Mouse (Mus musculus) midbrain, embryonic 13.5 days (tissue): Measurements from ENCODE around the gene Jtb. TPM values are rescaled to one million over a fixed set of nuclear protein-coding genes. Genes with fewer than 3 reads are reported as not detected.

Source experiments
- ATAC-seq: fragments of 200-750 bp; cut with Nextera tagmentation; 2 replicates; pipeline ENCODE4 v1.8.0; 2017; ENCODE audit warnings: mild to moderate bottlenecking, moderate TSS enrichment, moderate library complexity
- H3K27ac ChIP-seq: fragments of 300-500 bp; sonication (generic); 2 replicates; pipeline ENCODE4 v1.5.1; 2015; ENCODE audit warnings: inconsistent platforms, mild to moderate bottlenecking, moderate library complexity
- H3K27me3 ChIP-seq: fragments of 300-500 bp; sonication (generic); 2 replicates; pipeline ENCODE4 v1.6.1; 2015; ENCODE audit warnings: mild to moderate bottlenecking, inconsistent platforms
- H3K36me3 ChIP-seq: fragments of 300-500 bp; sonication (generic); 2 replicates; pipeline ENCODE4 v1.6.1; 2015; ENCODE audit warnings: mild to moderate bottlenecking, inconsistent platforms
- H3K4me1 ChIP-seq: fragments of 300-500 bp; sonication (generic); replicated peaks from 2 replicates; pipeline ENCODE4 v1.6.1; 2015; ENCODE audit warnings: inconsistent platforms
- H3K4me2 ChIP-seq: fragments of 300-500 bp; sonication (generic); replicated peaks from 2 replicates; pipeline ENCODE4 v1.6.1; 2015; ENCODE audit warnings: moderate library complexity, mild to moderate bottlenecking, inconsistent platforms
- H3K4me3 ChIP-seq: fragments of 300-500 bp; sonication (generic); replicated peaks from 2 replicates; pipeline ENCODE4 v1.5.1; 2015; ENCODE audit warnings: mild to moderate bottlenecking, inconsistent platforms
- H3K9ac ChIP-seq: fragments of 300-500 bp; sonication (generic); replicated peaks from 2 replicates; pipeline ENCODE4 v1.6.1; 2015; ENCODE audit warnings: mild to moderate bottlenecking, inconsistent platforms
- H3K9me3 ChIP-seq: fragments of 300-500 bp; sonication (generic); 2 replicates; pipeline ENCODE4 v1.6.1; 2016; ENCODE audit warnings: mild to moderate bottlenecking, inconsistent platforms
- WGBS: fragments of 180-500 bp; shearing (Covaris S2); methylation state at CpG from one replicate; pipeline ENCODE4 v1.1.7; 2015; 5-methylcytosine and 5-hydroxymethylcytosine counted together
- microRNA-seq: library from miRNA; unstranded; fragments of <30 nt; microRNA quantifications from one replicate; pipeline ENCODE4, GENCODE M21; 2016
- polyA plus RNA-seq: library from polyadenylated mRNA; unstranded; fragments of >200 nt; fragmentation: Nextera tagmentation; extraction: Ambion mirVana; gene quantifications from 2 replicates; pipeline ENCODE4 v1.2.1, GENCODE M21; 2015

The Jtb gene
- polyA plus RNA-seq, 1 experiment from 2014 or later = 97.6 TPM

DNA sequence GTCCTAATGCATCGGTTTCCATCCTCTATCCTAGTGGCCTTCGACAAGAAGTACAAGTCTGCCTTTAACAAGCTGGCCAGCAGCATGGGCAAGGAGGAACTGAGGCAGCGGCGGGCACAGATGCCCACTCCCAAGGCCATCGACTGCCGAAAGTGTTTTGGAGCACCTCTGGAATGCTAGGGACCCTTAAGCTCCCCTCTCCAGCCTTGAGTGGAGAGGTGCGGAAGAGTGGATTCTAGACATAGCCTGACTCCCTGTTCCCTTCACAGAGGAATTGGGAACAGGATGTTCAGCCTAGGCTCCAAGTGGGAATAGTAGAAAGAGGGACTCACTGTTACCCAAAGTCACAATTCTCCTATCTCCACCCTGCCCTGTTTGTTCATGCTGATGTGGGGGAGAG lies 48.3 kb downstream of the Jtb start:
- Histone ChIP-seq H3K27me3 (no peaks in the 10 kb centered on the region), H3K4me1 (no peaks in the 10 kb centered on the region), H3K9ac (no peak overlapping the region), H3K27ac (no peak overlapping the region), H3K36me3 (peaks cover 65% of the 10 kb centered on the region), H3K4me2 (no peak overlapping the region), H3K4me3 (no peak overlapping the region), H3K9me3 (no peaks in the 10 kb centered on the region)
- no peak for ATAC-seq
- 93% methylated on average over 7 of the region's 7 CpGs for WGBS

DNA sequence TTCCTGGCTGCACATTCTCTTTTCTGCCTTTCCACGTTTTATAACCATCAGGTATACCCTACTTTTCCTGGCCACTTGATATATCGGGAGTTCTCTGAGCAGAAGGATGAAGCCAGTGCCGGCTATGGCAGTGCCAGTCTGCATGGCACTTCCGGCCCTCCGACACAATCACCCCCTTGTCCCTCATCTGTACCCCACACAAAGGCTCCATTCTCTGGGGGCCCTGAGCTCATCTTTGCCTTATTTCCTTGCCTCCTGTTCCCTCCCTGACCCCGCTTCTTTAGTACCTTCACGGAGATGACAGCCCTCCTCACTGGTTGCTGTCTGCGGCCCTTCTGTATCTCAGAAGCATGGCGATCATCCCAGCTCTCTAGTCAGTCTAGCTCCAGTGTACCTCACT lies 49.3 kb downstream of the Jtb start:
- Histone ChIP-seq H3K9me3 (no peaks in the 10 kb centered on the region), H3K4me2 (no peak overlapping the region), H3K4me3 (no peak overlapping the region), H3K9ac (no peak overlapping the region), H3K36me3 (peaks cover 56% of the 10 kb centered on the region), H3K27ac (no peak overlapping the region), H3K4me1 (no peaks in the 10 kb centered on the region), H3K27me3 (no peaks in the 10 kb centered on the region)
- no peak for ATAC-seq
- 94% methylated on average over 9 of the region's 9 CpGs for WGBS

DNA sequence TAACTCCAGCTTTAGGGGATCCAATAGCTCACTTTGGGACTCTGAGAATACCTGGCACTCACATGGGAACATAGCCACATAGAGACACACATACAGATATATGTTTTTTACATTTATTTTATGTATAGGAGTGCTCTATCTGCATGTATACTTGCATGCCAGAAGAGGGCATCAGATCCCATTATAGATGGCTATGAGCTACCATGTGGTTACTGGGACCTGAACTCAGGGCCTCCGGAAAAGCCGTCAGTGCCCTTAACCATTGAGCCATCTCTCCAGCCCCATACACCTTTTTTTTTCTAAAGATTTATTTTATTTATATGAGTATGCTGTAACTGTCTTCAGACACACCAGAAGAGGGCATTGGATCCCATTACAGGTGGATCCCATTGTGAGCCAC lies 52.8 kb downstream of the Jtb start:
- H3K9me3 ChIP-seq = no peaks in the 10 kb centered on the region
- H3K27me3 ChIP-seq = no peaks in the 10 kb centered on the region
- no peak overlapping the region for H3K4me3 ChIP-seq
- peaks cover 22% of the 10 kb centered on the region for H3K36me3 ChIP-seq
- 96% methylated on average over 2 of the region's 2 CpGs for WGBS
- H3K9ac ChIP-seq = no peak overlapping the region
- no peak overlapping the region for H3K4me2 ChIP-seq
- H3K4me1 ChIP-seq = no peaks in the 10 kb centered on the region
- no peak for ATAC-seq
- no peak overlapping the region for H3K27ac ChIP-seq

Small RNA genes within 50 kb of the gene (microRNA-seq; reads per million reads assigned to microRNA genes)
- gene Mir7012 = 0.62 reads per million

Other genes with a start within 250 kb of the Jtb start
- gene Hax1, start 232.8 kb upstream of the Jtb start, polyA plus RNA-seq = 139 and 148 TPM in 2 replicates
- gene 4933434E20Rik, start 180.0 kb upstream of the Jtb start, polyA plus RNA-seq = 241 and 251 TPM in 2 replicates
- gene Ubap2l, start 179.0 kb upstream of the Jtb start, polyA plus RNA-seq = 169 and 170 TPM in 2 replicates
- 396 and 421 TPM in 2 replicates for gene Tpm3, start 158.9 kb upstream of the Jtb start, polyA plus RNA-seq
- gene Nup210l, start 127.5 kb upstream of the Jtb start, polyA plus RNA-seq = 0.34 and 0.45 TPM in 2 replicates
- gene Rps27, start 17.9 kb upstream of the Jtb start, polyA plus RNA-seq = 1,033 and 1,129 TPM in 2 replicates
- 19.9 and 25.6 TPM in 2 replicates for gene Rab13, start 17.9 kb upstream of the Jtb start, polyA plus RNA-seq
- gene Creb3l4, start 11.9 kb downstream of the Jtb start, polyA plus RNA-seq = 3.3 and 3.4 TPM in 2 replicates
- gene Slc39a1, start 16.6 kb downstream of the Jtb start, polyA plus RNA-seq = 57.0 and 60.9 TPM in 2 replicates
- gene Crtc2, start 22.6 kb downstream of the Jtb start, polyA plus RNA-seq = 16.9 and 21.4 TPM in 2 replicates
- 5.9 and 6.6 TPM in 2 replicates for gene Dennd4b, start 33.6 kb downstream of the Jtb start, polyA plus RNA-seq
- gene Gatad2b, start 61.6 kb downstream of the Jtb start, polyA plus RNA-seq = 15.1 and 16.0 TPM in 2 replicates
- 20.2 and 21.8 TPM in 2 replicates for gene Slc27a3, start 158.3 kb downstream of the Jtb start, polyA plus RNA-seq
- gene Ints3, start 202.0 kb downstream of the Jtb start, polyA plus RNA-seq = 29.1 and 32.6 TPM in 2 replicates
- 1.8 and 2.4 TPM in 2 replicates for gene Npr1, start 234.3 kb downstream of the Jtb start, polyA plus RNA-seq
- gene Ilf2, start 244.5 kb downstream of the Jtb start, polyA plus RNA-seq = 343 and 361 TPM in 2 replicates